In the genomic region with DNA sequence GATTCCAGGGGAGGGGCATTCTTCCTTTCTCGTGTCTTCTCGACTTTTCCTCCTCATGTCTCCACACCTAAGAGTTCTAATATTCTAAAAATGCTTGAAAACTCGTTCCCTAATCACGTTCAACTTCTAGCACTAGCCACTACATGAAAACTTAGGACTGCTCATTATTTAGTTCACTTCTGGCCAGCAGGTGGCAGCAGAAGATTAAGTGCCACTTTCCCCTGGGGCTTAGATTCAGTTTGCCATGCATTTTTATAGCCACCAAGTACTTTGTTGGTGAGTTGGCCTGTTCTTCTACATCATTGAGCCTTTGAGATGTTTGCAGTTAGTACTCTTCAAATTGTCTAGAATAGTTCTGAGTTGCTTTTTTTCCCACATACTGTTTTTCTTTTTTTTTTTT, we compare ENCODE assay signal across 7 mouse cellular contexts. TPM values are rescaled to one million over a fixed set of nuclear protein-coding genes. Genes with fewer than 3 reads are reported as not detected.
A peak's percentile ranks its signal among the peaks of the same experiment; 100 is the strongest.
DNase-seq lines count a peak whose midpoint lies in the region; ATAC-seq lines count a peak whose summit lies in the region.

No protein-coding gene starts in this region.

- 15% methylated on average over 4 of the region's 4 CpGs for WGBS in forebrain, embryonic 12.5 days
- 15% methylated on average over 4 of the region's 4 CpGs for WGBS in hindbrain, embryonic 14.5 days

- 0 out of 2 replicates have a peak, but pooled peaks cover 6% of the 10 kb centered on the region for H3K4me1 ChIP-seq in forebrain, embryonic 12.5 days
- 0 out of 2 replicates have a peak, but pooled peaks cover 4% of the 10 kb centered on the region for H3K4me1 ChIP-seq in hindbrain, embryonic 14.5 days (replicated peaks; ENCODE audit: control insufficient read depth, insufficient read depth, low read length)

- no peak overlapping the region for H3K27ac ChIP-seq in forebrain, embryonic 12.5 days
- H3K27ac ChIP-seq in hindbrain, embryonic 14.5 days = no peak overlapping the region

- ATAC-seq in forebrain, embryonic 12.5 days (ENCODE audit: low FRiP score) = peak; percentile 49; the same call in 1 of the 2 replicates
- ATAC-seq in hindbrain, embryonic 14.5 days (ENCODE audit: low FRiP score) = no peak
- ATAC-seq in megakaryocyte progenitor cell, adult 5-6 weeks (replicated peaks; ENCODE audit: poor library complexity) = peak; percentile 98

- no peaks in the 10 kb centered on the region for H3K9me3 ChIP-seq in forebrain, embryonic 12.5 days
- no peaks in the 10 kb centered on the region for H3K9me3 ChIP-seq in hindbrain, embryonic 14.5 days (ENCODE audit: control insufficient read depth, low read length)

- H3K9ac ChIP-seq in forebrain, embryonic 12.5 days = no peak overlapping the region
- no peak overlapping the region for H3K9ac ChIP-seq in hindbrain, embryonic 14.5 days

- no peak overlapping the region for H3K4me2 ChIP-seq in forebrain, embryonic 12.5 days
- no peak overlapping the region for H3K4me2 ChIP-seq in hindbrain, embryonic 14.5 days (replicated peaks)

- peak; percentile 91 for DNase-seq in NIH3T3 (ENCODE audit: low read depth)
- DNase-seq in c-Kit-positive CD71-negative TER-119-negative erythroid progenitor cells, embryonic 14.5 days (ENCODE audit: low read depth) = peak; percentile 74
- peak; percentile 95 for DNase-seq in hindbrain, embryonic 14.5 days (ENCODE audit: low spot score)
- DNase-seq in layer of hippocampus, postnatal 25 days (ENCODE audit: extremely low spot score in 1 of 2, low spot score in 1 of 2) = peak; percentile 48 to 91
- DNase-seq in skeletal muscle tissue, adult 2 months (ENCODE audit: low read depth, low spot score) = peak; percentile 55

- no peaks in the 10 kb centered on the region for H3K36me3 ChIP-seq in forebrain, embryonic 12.5 days (replicated peaks)
- H3K36me3 ChIP-seq in hindbrain, embryonic 14.5 days (replicated peaks; ENCODE audit: control insufficient read depth, insufficient read depth) = no peaks in the 10 kb centered on the region

- H3K4me3 ChIP-seq in forebrain, embryonic 12.5 days (replicated peaks) = no peak overlapping the region
- no peak overlapping the region for H3K4me3 ChIP-seq in hindbrain, embryonic 14.5 days (replicated peaks; ENCODE audit: low read length)

- H3K27me3 ChIP-seq in forebrain, embryonic 12.5 days = no peaks in the 10 kb centered on the region
- H3K27me3 ChIP-seq in hindbrain, embryonic 14.5 days (ENCODE audit: control insufficient read depth, insufficient read depth, low read length) = no peaks in the 10 kb centered on the region

RNA-seq across cellular contexts. Expression of gene Ddx10, which starts 6.5 kb away (rescaled TPM):
- polyA plus RNA-seq in forebrain, embryonic 12.5 days (2016; fragmentation: Nextera tagmentation; extraction: Ambion mirVana) = 26.6 and 27.1 TPM in 2 replicates
- polyA plus RNA-seq in hindbrain, embryonic 14.5 days (2014; fragmentation: Nextera tagmentation; extraction: Ambion mirVana) = 25.1 and 27.6 TPM in 2 replicates
- total RNA-seq in layer of hippocampus, postnatal 25 days (2021) = 10 to 100 TPM; 19.3 to 20.0 TPM
- 55.8 and 62.1 TPM in 2 replicates for total RNA-seq in megakaryocyte progenitor cell, adult 5-6 weeks (2015)
- 57.4 and 82.6 TPM in 2 replicates for total RNA-seq in megakaryocyte progenitor cell, adult 5-6 weeks (2017)

RNA-seq across cellular contexts. Expression of gene Exph5, which starts 47.1 kb away (rescaled TPM):
- polyA plus RNA-seq in forebrain, embryonic 12.5 days (2016; fragmentation: Nextera tagmentation; extraction: Ambion mirVana) = 0.29 and 0.36 TPM in 2 replicates
- polyA plus RNA-seq in hindbrain, embryonic 14.5 days (2014; fragmentation: Nextera tagmentation; extraction: Ambion mirVana) = 0.35 and 0.53 TPM in 2 replicates
- 1 to 10 TPM; 3.3 to 3.8 TPM for total RNA-seq in layer of hippocampus, postnatal 25 days (2021)
- 0.07 TPM in 1 of 2 replicates, not detected in the other for total RNA-seq in megakaryocyte progenitor cell, adult 5-6 weeks (2015)
- 0.03 TPM in 1 of 2 replicates, not detected in the other for total RNA-seq in megakaryocyte progenitor cell, adult 5-6 weeks (2017)
